Mouse (Mus musculus): Measurements from ENCODE around the gene G530012D18Rik. TPM values are rescaled to one million over a fixed set of nuclear protein-coding genes. Genes with fewer than 3 reads are reported as not detected.
"Not testable (repeated sequence)": the region's sequence is repeated elsewhere in the genome, so short reads cannot be mapped to it uniquely, and the experiment has no call there.

G530012D18Rik gene
- total RNA-seq, 1 experiment from 2014 or later, result 1.9 TPM

GRCm38 (mm10) chr1:85604341-85604740 is 28.9 kb downstream of the G530012D18Rik start:
- not testable (repeated sequence) for ATAC-seq (replicated peaks in 1 of 2; ENCODE audit: insufficient read depth in 1 of 2, low FRiP score in 2 of 2, low TSS enrichment in 1 of 2, low read depth in 1 of 2, poor library complexity in 2 of 2, severe bottlenecking in 2 of 2)

DNA sequence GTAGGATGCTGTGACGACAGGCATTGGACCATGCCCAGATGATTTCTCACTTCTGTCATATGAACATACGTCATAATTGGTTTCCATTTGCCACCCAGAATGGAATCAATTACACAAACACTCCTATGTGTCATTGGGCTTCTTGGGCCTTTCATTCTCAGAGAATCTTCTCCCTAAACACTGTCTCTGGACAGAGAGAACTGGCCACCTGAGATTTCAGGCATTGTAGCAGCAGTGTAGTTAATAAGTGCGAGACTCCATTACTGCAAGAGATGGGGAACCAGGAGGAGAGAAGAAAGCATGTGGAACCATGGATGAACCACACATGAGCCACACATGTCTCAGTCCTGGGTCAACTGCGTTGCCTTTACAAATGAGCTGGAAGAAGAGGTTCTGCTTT is 32.9 kb downstream of the G530012D18Rik start:
- not testable (repeated sequence) for ATAC-seq (replicated peaks in 1 of 2; ENCODE audit: insufficient read depth in 1 of 2, low FRiP score in 2 of 2, low TSS enrichment in 1 of 2, low read depth in 1 of 2, poor library complexity in 2 of 2, severe bottlenecking in 2 of 2)

DNA sequence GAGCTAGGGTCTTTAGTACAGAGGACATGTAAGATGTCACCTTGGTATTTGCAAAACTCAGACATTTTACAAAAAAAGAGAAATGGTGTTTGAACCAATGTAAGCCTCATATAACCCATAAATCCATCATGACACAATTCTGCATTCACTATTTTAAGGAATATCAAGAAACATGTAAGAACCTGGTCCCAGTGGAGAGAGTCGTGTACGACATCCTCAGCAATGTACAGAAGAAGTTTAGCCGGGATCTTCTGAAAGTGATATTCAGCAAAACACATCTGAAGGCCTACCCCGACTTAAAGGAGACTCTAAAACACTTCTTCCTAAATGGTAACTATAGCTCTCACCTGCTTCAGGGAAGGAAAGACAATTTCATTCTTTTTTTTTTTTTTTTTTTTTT is 35.1 kb downstream of the G530012D18Rik start:
- ATAC-seq (replicated peaks in 1 of 2; ENCODE audit: insufficient read depth in 1 of 2, low FRiP score in 2 of 2, low TSS enrichment in 1 of 2, low read depth in 1 of 2, poor library complexity in 2 of 2, severe bottlenecking in 2 of 2), result not testable (repeated sequence)

GRCm38 (mm10) chr1:85615096-85615495 is 39.6 kb downstream of the G530012D18Rik start:
- ATAC-seq (replicated peaks in 1 of 2; ENCODE audit: insufficient read depth in 1 of 2, low FRiP score in 2 of 2, low TSS enrichment in 1 of 2, low read depth in 1 of 2, poor library complexity in 2 of 2, severe bottlenecking in 2 of 2), result not testable (repeated sequence)

- ATAC-seq (replicated peaks in 1 of 2; ENCODE audit: insufficient read depth in 1 of 2, low FRiP score in 2 of 2, low TSS enrichment in 1 of 2, low read depth in 1 of 2, poor library complexity in 2 of 2, severe bottlenecking in 2 of 2), result not testable (repeated sequence)
Observed at GRCm38 (mm10) chr1:85615819-85616218, 40.3 kb downstream of the G530012D18Rik start.

GRCm38 (mm10) chr1:85617161-85617560 is 41.7 kb downstream of the G530012D18Rik start:
- not testable (repeated sequence) for ATAC-seq (replicated peaks in 1 of 2; ENCODE audit: insufficient read depth in 1 of 2, low FRiP score in 2 of 2, low TSS enrichment in 1 of 2, low read depth in 1 of 2, poor library complexity in 2 of 2, severe bottlenecking in 2 of 2)

DNA sequence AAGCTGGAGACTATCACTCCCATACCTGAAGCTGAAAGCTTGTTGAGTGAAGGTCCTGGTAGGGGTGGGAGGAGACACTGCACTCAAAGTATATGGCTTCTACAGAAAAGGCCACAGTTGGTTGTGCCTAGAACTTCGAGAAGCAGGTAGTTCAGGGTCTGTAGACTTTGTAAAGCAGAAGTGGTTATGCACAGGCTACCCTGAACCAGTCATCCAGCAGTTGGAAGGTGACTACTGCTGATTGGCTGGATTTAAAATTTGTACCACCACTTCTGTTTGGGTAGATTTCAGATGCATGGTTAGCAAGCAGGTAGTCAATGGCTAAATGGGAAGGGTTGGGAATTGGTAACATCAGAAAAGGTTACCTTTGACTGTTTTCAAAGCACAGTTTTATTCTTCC is 43.2 kb downstream of the G530012D18Rik start:
- ATAC-seq (replicated peaks in 1 of 2; ENCODE audit: insufficient read depth in 1 of 2, low FRiP score in 2 of 2, low TSS enrichment in 1 of 2, low read depth in 1 of 2, poor library complexity in 2 of 2, severe bottlenecking in 2 of 2), result not testable (repeated sequence)

Other genes with a start within 250 kb of the G530012D18Rik start
- 128 and 134 TPM in 2 replicates for gene Sp110, start 23.1 kb downstream of the G530012D18Rik start, total RNA-seq (2017)
- 89.8 and 117 TPM in 2 replicates for gene Sp140, start 24.7 kb downstream of the G530012D18Rik start, total RNA-seq (2017)
- 124 and 139 TPM in 2 replicates for gene Sp100, start 74.3 kb downstream of the G530012D18Rik start, total RNA-seq (2017)
- gene A630001G21Rik, start 203.0 kb downstream of the G530012D18Rik start, total RNA-seq (2017), result 52.6 and 57.8 TPM in 2 replicates
- gene Cab39, start 217.8 kb downstream of the G530012D18Rik start, total RNA-seq (2017), result 97.1 and 112 TPM in 2 replicates